Mouse (Mus musculus) right cerebral cortex, postnatal 25 days (tissue): ENCODE results near the gene Syt2.

Source experiments
- DNase-seq: peaks from one replicate; pipeline ENCODE4 v3.0.0; 2022

The Syt2 gene

DNA sequence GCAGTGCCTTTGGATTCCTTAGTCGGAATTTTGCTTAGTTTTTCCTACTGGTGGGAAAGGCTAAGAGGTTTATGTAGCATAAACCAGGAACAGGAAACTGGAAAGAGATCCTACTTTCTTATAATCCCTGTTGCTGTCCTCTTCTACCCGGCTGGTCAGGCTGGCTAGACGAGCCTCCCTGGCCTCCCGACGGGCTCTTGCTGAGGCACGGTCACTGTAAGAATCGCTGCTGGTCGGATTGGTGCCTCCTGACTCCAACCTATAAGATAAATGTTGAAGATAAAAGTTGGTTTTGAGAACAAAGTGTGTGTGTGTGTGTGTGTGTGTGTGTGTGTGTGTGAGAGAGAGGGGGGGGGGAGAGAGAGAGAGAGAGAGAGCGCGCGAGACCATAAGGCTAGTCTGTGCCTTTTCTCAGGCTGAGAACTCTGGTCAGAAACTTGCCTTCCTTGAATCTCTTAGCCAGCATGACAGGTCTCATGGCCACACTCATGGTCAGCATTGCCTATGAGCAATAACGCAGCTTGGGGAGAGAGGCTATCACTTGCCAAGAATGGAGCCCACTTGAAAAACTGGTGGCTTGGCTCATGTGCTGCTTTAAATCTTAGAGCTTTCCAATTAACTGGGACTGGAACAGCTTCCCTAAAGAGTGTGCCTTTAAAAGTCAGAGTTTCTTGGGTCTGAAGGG lies 130.9 kb downstream of the Syt2 start:
- no peak for DNase-seq

- no peak for DNase-seq
Observed at GRCm38 (mm10) chr1:134777936-134778548, 131.6 kb downstream of the Syt2 start.

DNA sequence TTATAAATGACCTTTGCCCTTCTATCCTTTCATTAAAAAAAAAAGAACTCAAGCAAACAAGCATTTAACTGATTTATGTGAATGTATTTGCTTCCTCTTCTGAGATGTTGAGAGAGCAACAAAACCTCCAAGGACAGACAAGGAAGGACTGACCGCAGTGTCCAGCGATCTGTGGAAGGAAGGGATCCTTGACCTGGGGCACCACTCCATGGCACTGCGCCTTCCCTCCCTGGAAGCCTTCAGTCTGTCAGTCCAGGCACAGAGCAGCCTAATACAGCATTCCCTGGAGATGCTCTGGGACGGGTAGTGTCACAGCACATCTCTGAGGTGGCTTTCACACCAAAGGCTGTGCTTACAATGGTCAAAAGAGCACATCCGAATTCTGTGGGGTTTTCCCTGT lies 136.3 kb downstream of the Syt2 start:
- DNase-seq, result no peak

- no peak for DNase-seq
Observed at GRCm38 (mm10) chr1:134783958-134784357, 137.5 kb downstream of the Syt2 start.

DNA sequence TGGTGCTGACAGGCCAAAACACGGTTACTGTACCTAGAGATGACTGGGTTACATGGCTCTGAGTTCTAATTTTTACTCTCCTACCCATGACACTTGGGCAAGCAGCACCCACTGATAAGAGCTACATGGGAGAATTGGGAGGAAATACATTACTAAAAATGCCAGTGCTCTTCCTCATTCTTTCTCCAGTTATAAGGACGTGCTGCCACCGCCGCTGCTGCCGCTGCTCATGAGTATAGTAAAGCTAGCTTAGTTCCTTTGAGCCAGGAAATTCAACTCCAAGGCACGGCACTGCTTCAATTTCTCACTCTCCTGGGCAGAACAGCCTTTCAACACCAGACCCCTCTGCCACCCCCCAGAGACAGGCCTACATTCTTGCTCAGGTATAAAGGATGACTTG lies 138.0 kb downstream of the Syt2 start:
- DNase-seq, result no peak

GRCm38 (mm10) chr1:134784911-134785310 lies 138.4 kb downstream of the Syt2 start:
- no peak for DNase-seq

DNA sequence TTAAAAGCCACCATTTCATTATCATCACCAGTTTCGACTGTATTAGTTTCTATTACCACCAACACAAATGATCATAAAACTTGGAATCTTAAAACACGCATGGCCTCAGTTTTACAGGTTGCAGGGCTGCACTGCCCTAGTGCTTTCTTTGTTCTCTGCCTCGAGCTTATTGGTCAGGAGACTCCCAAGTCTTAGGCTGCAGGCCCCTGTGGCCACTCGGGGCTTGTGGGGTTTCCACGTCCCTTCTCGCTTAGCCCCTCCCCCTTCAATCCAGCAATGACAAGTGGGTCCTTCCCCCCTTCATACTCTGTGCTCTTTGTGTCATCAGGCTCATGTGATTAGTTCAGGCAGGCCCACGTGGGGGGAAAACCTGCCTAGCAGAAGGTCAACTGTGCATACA lies 141.6 kb downstream of the Syt2 start:
- no peak for DNase-seq

DNA sequence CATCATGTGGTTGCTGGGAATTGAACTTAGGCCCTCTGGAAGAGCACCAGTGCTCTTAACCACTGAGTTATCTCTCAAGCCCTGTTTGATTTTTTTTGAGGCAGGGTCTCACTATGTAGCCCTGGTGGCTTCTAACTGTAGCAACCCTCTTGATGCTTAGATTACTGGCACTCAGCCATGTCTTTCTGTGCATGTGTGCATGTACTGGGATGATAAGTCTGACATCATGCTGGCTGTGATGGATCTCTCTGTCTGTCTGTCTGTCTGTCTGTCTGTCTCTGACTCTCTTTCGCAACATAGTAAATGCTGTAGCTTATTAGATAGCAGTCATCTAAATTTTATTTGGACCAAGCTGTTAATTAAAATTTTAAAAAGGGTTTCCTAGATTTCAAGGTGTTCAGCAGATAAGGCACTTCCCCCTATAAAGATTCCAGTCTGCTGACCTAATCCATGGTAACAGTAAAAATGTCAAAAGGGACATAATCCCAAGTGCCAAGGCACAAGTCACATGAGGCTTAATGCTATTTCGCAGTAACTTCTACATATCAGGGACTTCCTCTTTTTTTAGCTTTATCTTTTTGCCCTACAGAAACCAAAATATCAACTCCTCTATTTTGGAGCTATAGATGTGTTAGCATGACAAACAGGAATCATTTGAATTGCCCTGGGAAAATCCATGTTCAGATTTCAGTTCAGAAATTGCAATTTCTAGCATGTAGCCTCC lies 144.4 kb downstream of the Syt2 start:
- no peak for DNase-seq

DNA sequence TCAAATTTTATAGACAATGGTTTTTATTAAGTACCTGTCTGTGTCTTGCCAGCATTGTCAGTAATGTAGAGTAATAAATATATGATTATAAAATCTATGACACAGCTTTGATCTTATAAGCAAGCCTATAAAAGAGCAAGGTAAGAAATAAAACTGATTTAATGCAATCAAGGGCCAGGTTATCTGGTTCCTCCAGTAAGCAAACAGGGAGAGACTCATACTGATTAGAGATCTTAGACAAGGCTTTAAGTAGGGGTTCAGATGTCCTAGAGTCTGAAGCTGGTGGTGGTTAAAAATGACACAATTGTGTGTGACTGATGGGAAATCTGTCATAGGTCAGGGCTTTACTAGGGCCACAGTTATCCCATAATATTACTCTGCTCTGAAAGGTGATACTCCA lies 145.0 kb downstream of the Syt2 start:
- no peak for DNase-seq

GRCm38 (mm10) chr1:134796076-134796475 lies 149.6 kb downstream of the Syt2 start:
- no peak for DNase-seq

DNA sequence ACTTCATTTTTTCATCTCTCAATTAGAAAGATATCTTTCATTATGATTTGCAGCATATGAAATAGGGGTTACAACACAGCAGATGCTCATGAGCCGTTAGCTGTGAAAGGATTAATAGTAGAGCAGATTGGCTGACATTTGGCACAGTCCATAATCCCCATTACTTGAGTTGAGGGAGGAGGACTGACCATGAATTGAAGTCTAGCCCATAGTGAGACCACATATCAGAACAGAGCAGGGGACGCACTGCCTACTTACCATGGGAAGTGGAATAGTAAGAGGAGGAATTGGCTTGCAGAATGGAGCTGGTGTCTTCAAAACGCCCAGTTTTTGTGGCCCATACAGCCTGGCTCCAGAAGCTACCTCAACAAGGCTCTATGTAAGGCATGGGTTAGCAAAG lies 150.1 kb downstream of the Syt2 start:
- no peak for DNase-seq

GRCm38 (mm10) chr1:134801758-134802157 lies 155.3 kb downstream of the Syt2 start:
- DNase-seq, result no peak

- no peak for DNase-seq
Observed at GRCm38 (mm10) chr1:134803286-134804117, 157.0 kb downstream of the Syt2 start.

- no peak for DNase-seq
Observed at GRCm38 (mm10) chr1:134804373-134804772, 157.9 kb downstream of the Syt2 start.

- DNase-seq, result no peak
Observed at GRCm38 (mm10) chr1:134805471-134805870, 159.0 kb downstream of the Syt2 start.
